Mouse (Mus musculus) heart, embryonic 10.5 days (tissue): Measurements from ENCODE around the gene Ttll12. TPM values are rescaled to one million over a fixed set of nuclear protein-coding genes. Genes with fewer than 3 reads are reported as not detected.
A peak's percentile ranks its signal among the peaks of the same experiment; 100 is the strongest.

Experiments
- DNase-seq: peaks from one replicate; pipeline ENCODE4 v3.0.0-alpha.2; 2017; ENCODE audit warnings: low spot score
- H3K27ac ChIP-seq: fragments of 300-500 bp; sonication (generic); 2 replicates; pipeline ENCODE4 v1.5.1; 2016; ENCODE audit warnings: mild to moderate bottlenecking
- H3K27me3 ChIP-seq: fragments of 300-500 bp; sonication (generic); 2 replicates; pipeline ENCODE4 v1.6.1; 2016; ENCODE audit warnings: mild to moderate bottlenecking; ENCODE audit not compliant: poor library complexity, insufficient read depth, severe bottlenecking
- H3K36me3 ChIP-seq: fragments of 300-500 bp; sonication (generic); 2 replicates; pipeline ENCODE4 v1.6.1; 2016; ENCODE audit warnings: mild to moderate bottlenecking, moderate library complexity
- H3K4me1 ChIP-seq: fragments of 300-500 bp; sonication (generic); 2 replicates; pipeline ENCODE4 v1.6.1; 2016; ENCODE audit warnings: mild to moderate bottlenecking
- H3K4me3 ChIP-seq: fragments of 300-500 bp; sonication (generic); 2 replicates; pipeline ENCODE4 v1.5.1; 2016; ENCODE audit warnings: mild to moderate bottlenecking, moderate library complexity
- H3K9me3 ChIP-seq: fragments of 300-500 bp; sonication (generic); 2 replicates; pipeline ENCODE4 v1.6.1; 2016; ENCODE audit warnings: mild to moderate bottlenecking, moderate library complexity
- WGBS: fragments of 180-500 bp; shearing (Covaris S2); methylation state at CpG from one replicate; pipeline ENCODE4 v1.1.7; 2016; 5-methylcytosine and 5-hydroxymethylcytosine counted together
- polyA plus RNA-seq: library from polyadenylated mRNA; unstranded; fragments of >200 nt; fragmentation: Nextera tagmentation; extraction: Ambion mirVana; gene quantifications from 2 replicates; pipeline ENCODE4 v1.2.1, GENCODE M21; 2016

The Ttll12 gene
- polyA plus RNA-seq, 1 experiment from 2014 or later: 44.0 TPM

GRCm38 (mm10) chr15:83527092-83527437 lies 67.9 kb downstream of the Ttll12 start:
- DNase-seq: no peak
- Histone ChIP-seq H3K36me3 (peaks cover 17% of the 10 kb centered on the region), H3K9me3 (no peaks in the 10 kb centered on the region), H3K27me3 (peaks cover 19% of the 10 kb centered on the region), H3K4me1 (peaks cover 88% of the 10 kb centered on the region), H3K27ac (peak overlapping the region; percentile 88), H3K4me3 (peak overlapping the region; percentile 77)
- WGBS: 1% methylated on average over 26 of the region's 26 CpGs

- H3K27me3 ChIP-seq: peaks cover 19% of the 10 kb centered on the region
- peaks cover 93% of the 10 kb centered on the region for H3K4me1 ChIP-seq
These were observed 68.4 kb downstream of the Ttll12 start, which contains the start of gene Bik for GRCm38 (mm10) chr15:83526424-83527091. Gene Bik, plus strand, starts transcription at chr15:83526862.

More at GRCm38 (mm10) chr15:83526424-83527091, 68.4 kb downstream of the Ttll12 start, which contains the start of gene Bik:
- peak within 1 kb of the TSS; percentile 77 for H3K4me3 ChIP-seq
- WGBS: under 1% methylated on average over 45 of the region's 45 CpGs
- H3K9me3 ChIP-seq: no peaks in the 10 kb centered on the region
- H3K36me3 ChIP-seq: peaks cover 12% of the 10 kb centered on the region
- DNase-seq: peak; percentile 91
- peak within 1 kb of the TSS; percentile 88 for H3K27ac ChIP-seq

Other genes with a start within 250 kb of the Ttll12 start
- gene Arfgap3, start 244.9 kb downstream of the Ttll12 start, polyA plus RNA-seq: 25.8 and 27.5 TPM in 2 replicates
- 81.9 and 82.4 TPM in 2 replicates for gene Pacsin2, start 130.6 kb downstream of the Ttll12 start, polyA plus RNA-seq
- 23.9 and 24.6 TPM in 2 replicates for gene Ttll1, start 84.3 kb downstream of the Ttll12 start, polyA plus RNA-seq
- 17.4 and 29.8 TPM in 2 replicates for gene Bik, start 68.3 kb downstream of the Ttll12 start, polyA plus RNA-seq
- 97.0 and 141 TPM in 2 replicates for gene Tspo, start 31.6 kb downstream of the Ttll12 start, polyA plus RNA-seq
- 37.7 and 40.0 TPM in 2 replicates for gene Mcat, start 31.4 kb downstream of the Ttll12 start, polyA plus RNA-seq
- gene Scube1, start 129.9 kb upstream of the Ttll12 start, polyA plus RNA-seq: 13.5 and 20.4 TPM in 2 replicates
- gene Mpped1, start 184.3 kb upstream of the Ttll12 start, polyA plus RNA-seq: 0.22 and 0.70 TPM in 2 replicates